Mouse (Mus musculus): Measurements from ENCODE around the gene Themis.

Gene Themis

DNA sequence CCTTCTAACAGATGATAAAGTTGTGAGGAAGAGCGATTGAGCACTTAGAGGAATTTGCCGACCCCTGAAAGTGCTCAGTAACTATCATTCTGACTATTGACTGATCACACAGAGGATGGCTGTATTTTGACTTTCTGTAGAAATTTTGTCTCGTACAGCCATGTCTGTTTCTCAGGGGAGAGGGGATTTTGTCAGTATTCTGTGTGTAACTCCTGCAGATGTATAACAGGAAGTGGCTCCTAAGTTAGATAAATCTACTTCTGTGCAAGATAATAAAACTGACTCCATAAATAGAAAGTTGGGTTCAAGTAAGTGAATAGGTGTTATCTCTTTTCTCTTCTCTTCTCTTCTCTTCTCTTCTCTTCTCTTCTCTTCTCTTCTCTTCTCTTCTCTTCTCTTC lies 137.0 kb downstream of the Themis start:
- no peak for DNase-seq (ENCODE audit: low spot score in 2 of 2)

GRCm38 (mm10) chr10:28811928-28812570 lies 143.9 kb downstream of the Themis start:
- DNase-seq (ENCODE audit: low spot score in 2 of 2): no peak

DNA sequence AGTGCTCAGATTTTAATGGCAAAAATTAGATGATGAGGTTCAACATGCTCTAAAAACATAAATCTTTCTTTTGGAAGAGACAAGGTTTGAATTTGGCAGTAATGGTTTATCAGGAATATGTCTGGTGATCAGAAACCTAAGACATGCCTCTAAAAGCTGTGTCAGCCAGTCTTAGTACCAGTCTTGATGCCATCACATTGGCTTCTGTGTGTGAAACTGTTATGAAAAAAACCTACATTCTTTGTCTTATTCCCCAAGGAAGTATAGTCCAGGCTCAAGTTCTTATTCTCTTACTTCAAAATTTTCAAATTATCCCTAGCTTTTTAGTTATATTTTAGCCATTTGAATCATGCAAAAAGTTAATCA lies 144.4 kb downstream of the Themis start:
- no peak for DNase-seq (ENCODE audit: low spot score in 2 of 2)

DNA sequence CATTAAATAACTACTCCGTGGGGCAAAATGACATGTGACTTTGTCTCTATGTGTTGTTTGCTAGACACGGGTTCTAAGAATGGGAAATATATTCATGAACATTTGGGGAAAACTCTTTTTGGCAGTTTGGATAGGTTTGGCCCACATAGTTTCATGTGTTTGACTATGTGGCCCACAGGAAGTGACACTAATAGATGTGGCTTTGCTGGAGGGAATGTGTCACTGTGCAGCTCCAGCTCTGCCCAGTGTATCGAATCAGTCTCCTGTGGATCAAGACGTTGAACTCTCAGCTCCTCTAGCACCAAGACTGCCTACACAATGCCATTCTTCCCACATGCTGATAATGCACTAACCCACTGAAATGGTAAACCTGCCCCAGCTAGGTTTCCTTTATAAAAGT lies 148.0 kb downstream of the Themis start:
- DNase-seq (ENCODE audit: low spot score in 2 of 2): no peak

DNA sequence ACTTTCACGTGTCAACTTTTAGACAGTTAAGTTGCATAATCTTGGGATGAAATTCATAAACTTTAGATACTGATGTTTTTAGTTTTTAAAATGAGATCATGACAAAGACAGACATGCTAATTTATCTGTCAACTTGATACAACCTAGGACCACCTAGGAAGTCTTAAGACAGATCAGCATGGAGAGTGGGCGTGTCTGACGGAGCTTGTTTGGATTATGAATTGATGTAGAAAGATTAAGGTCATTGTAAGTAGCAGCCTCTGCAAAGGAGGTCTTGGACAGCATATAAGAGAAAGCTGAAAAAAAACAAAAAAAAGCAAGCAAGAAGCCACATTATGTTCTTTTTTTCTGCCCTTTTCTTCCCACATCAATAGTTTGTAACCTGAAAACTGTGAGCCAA lies 154.2 kb downstream of the Themis start:
- no peak for DNase-seq (ENCODE audit: low spot score in 2 of 2)

- DNase-seq (ENCODE audit: low spot score in 2 of 2): no peak
Observed at GRCm38 (mm10) chr10:28842605-28843004, 174.4 kb downstream of the Themis start.

- DNase-seq (ENCODE audit: low spot score in 2 of 2): peak; percentile 1 to 15
Observed at GRCm38 (mm10) chr10:28843755-28844717, 175.9 kb downstream of the Themis start.

DNA sequence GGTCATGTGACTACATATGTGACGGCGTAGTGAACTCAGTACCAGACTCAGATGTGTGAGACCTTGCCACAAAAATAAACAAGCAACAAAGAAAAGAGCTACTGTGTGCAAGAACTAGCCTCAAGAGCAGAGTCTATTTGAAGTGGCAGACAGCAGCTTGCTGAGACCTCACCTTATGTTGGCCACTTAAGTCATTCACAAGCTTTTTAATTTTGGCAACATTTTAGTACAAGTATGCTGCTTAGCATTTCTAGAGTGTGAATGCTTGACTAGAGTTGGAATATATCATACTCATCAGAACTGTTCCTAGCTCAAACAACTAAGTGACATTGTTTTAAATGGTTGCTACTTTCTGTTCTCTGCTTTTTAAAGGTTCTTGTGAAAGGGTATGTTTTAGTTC lies 188.0 kb downstream of the Themis start:
- no peak for DNase-seq (ENCODE audit: low spot score in 2 of 2)

GRCm38 (mm10) chr10:28870580-28871354 lies 202.6 kb downstream of the Themis start:
- no peak for DNase-seq (ENCODE audit: low spot score in 2 of 2)

GRCm38 (mm10) chr10:28874605-28875004 lies 206.4 kb downstream of the Themis start:
- no peak for DNase-seq (ENCODE audit: low spot score in 2 of 2)

GRCm38 (mm10) chr10:28887643-28888042 lies 219.5 kb downstream of the Themis start:
- no peak for DNase-seq (ENCODE audit: low spot score in 2 of 2)

DNA sequence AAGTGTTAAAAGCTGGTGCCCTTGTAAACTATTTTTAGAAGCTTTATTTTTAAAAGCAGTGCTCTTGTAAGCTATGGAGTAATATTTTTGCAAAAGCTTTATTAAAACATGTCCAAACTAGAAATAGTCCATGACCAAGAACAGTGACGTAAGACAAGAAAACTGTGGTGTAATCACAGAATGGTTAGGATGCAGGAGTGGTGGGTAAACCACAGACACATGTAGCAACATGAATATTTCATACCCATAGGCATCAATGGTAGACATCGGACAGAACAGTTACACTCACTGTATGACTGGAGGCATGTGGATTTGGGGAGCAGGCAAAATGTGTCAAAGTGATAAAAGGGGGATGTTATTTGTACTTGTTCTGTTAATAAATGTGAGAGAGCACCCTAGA lies 222.7 kb downstream of the Themis start:
- DNase-seq (ENCODE audit: low spot score in 2 of 2): no peak

DNA sequence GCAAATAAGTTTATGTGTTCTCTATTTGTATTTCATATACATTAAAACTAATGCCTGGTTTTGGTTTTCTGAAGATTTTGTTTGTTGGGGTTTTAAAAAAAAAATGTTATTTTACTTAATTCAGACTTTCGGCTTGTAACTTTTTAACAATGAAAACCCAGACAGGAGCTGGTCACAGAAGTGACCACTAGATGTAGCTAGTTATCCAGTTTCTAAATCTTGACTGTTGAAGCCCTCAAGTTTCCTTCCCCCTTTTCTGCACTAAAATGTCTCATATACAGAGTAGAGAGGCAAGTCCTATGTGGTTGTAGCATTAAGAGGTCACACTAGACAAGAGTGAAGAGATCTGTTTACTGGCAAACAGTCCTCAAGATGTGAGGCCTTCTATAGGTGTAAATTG lies 230.2 kb downstream of the Themis start:
- no peak for DNase-seq (ENCODE audit: low spot score in 2 of 2)
